Mouse (Mus musculus): ENCODE measurements around the gene Luc7l3. TPM values are rescaled to one million over a fixed set of nuclear protein-coding genes. Genes with fewer than 3 reads are reported as not detected.

The Luc7l3 gene
- 44.7 and 52.8 TPM in 2 replicates for polyA plus RNA-seq (2015; fragmentation: Nextera tagmentation; extraction: Ambion mirVana)

DNA sequence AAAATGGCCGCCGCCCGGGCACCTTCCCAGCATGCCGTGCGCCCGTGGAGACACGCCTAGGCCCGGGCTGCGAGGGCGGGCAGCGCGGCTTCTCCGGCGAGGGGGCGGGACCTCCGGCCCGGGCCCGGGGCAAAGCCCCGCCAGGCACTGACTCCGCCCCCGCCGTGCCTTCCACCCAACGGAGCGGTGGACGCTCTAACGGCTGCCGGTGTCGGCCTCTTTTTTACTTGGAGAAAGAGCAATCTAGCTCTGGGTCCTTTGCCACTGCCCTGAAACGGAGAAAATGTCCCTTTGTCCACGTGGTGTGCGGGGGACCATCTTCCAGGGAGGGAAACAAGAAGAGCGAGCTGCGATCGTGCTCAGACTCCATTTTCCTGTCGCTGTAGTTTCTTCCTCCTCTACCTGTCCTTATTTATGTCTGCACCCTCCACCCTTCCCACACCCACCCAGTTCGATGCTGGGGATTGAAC, at the start of gene Luc7l3:
Luc7l3 (minus strand) TSS at position 58 of the 470 bp plus-strand sequence.

DNA sequence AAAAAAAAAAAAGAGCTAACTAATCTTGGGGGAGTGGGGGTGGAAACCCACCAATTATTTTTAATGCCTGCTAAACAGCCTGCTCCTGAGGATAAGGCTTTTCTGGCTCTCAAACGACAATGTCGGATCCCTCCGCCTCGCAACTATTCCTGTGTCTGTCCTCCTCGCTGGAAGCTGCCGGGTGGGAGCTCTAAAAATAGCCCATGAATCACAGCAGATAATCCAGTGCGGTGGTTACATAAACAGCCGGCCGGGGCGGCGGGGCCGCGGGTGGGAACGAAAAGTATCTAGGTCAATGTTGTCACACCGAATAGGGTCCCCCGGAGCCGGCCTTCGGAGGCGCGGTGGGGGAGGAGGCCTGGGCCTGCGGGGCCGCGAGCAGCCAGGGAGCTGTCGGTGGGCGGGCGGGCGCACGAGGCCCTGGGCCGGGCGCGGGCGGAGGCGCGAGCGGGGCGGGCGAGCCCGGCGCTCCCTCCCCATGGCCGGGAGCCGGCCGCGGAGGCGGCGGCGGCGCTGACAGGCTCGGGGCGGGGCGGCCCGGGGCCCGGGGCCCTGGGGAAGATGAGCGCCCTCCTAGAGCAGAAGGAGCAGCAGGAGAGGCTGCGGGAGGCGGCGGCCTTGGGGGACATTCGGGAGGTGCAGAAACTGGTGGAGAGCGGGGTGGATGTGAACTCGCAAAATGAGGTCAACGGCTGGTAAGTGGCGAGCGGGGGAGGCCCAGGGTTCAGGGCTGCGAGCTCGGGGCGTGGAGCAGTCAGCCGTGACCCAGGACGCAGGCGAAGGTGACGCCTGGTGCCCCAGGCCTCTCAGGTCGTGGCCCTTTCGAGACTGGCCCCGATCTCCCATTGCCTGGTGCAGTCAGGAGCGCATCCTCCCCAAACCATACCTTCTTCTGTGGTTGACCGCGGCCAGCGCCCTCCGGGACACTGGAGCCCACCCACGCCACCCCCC, 6.2 kb upstream of the Luc7l3 start, which contains the start of gene Ankrd40:
Ankrd40 (plus strand) TSS at position 309 of the 951 bp plus-strand sequence.

DNA sequence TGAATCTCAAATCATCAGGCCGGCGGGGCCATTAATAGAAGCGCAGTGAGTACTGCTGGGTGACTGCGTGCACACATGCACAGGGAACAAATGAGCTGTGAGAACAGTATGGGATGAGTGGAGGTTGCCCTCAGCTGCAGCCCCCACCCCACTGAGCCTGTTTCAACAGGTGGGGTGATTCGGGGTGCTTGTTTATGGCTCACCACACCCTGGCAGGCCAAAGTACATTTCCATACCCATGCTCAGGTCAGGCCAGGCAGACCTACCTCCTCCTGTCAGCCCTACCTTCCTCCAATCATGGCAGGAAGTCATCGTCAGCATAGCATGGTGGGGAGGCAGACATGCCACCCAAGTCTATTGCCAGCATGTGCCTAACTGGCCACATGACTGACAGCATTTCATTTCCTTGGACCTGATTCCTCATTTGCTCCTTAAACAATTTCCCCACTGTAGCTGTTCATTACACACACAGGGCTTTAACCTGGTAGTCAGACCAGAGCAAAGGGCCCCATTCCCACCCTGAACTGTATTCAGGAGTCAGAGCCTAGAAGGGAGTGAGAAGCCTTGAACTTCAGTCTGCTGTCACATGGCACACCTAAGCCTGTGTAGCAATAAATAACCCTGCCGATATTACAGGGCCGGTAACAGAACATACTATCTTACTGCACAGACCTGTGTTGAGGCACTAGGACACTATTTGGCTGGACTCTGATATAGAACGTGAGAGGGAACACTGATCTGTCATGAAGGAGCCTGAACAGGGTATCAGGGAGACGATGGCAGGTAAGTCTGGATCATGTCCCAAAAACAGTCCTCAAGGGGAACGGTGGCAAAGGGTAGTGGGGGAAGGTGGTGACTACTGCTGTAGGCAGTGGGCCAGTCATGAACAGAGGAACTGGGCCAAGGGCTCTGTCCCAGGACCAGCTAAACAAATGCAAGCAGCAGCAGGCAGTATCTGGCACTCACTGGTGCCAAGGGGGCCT, 40.3 kb downstream of the Luc7l3 start, which contains the start of gene Gm21885:
Gm21885 (plus strand) TSS at position 675 of the 983 bp plus-strand sequence.

GRCm38 (mm10) chr11:94245955-94246788, 75.6 kb downstream of the Luc7l3 start, which contains the start of gene Wfikkn2:
Gene Wfikkn2 (minus strand): TSS chr11:94246005.

Other genes with a start within 250 kb of the Luc7l3 start
- gene Tob1, start 110.5 kb downstream of the Luc7l3 start, polyA plus RNA-seq (2015; fragmentation: Nextera tagmentation; extraction: Ambion mirVana) = 19.5 and 26.2 TPM in 2 replicates
- gene Wfikkn2, start 76.0 kb downstream of the Luc7l3 start, polyA plus RNA-seq (2015; fragmentation: Nextera tagmentation; extraction: Ambion mirVana) = 2.9 and 3.0 TPM in 2 replicates
- gene Gm21885, start 40.1 kb downstream of the Luc7l3 start, polyA plus RNA-seq (2015; fragmentation: Nextera tagmentation; extraction: Ambion mirVana) = not detected in 2 replicates
- gene Ankrd40, start 6.0 kb upstream of the Luc7l3 start, polyA plus RNA-seq (2015; fragmentation: Nextera tagmentation; extraction: Ambion mirVana) = 13.3 TPM in 2 replicates
- 36.0 and 41.3 TPM in 2 replicates for gene Abcc3, start 71.0 kb upstream of the Luc7l3 start, polyA plus RNA-seq (2015; fragmentation: Nextera tagmentation; extraction: Ambion mirVana)
- 2.3 and 2.5 TPM in 2 replicates for gene Cacna1g, start 152.2 kb upstream of the Luc7l3 start, polyA plus RNA-seq (2015; fragmentation: Nextera tagmentation; extraction: Ambion mirVana)
- 0.16 and 0.23 TPM in 2 replicates for gene Spata20, start 164.2 kb upstream of the Luc7l3 start, polyA plus RNA-seq (2015; fragmentation: Nextera tagmentation; extraction: Ambion mirVana)
- 18.2 and 22.5 TPM in 2 replicates for gene Epn3, start 178.0 kb upstream of the Luc7l3 start, polyA plus RNA-seq (2015; fragmentation: Nextera tagmentation; extraction: Ambion mirVana)
- gene Mycbpap, start 199.8 kb upstream of the Luc7l3 start, polyA plus RNA-seq (2015; fragmentation: Nextera tagmentation; extraction: Ambion mirVana) = 0.41 and 1.2 TPM in 2 replicates
- 2.2 and 3.3 TPM in 2 replicates for gene Rsad1, start 227.3 kb upstream of the Luc7l3 start, polyA plus RNA-seq (2015; fragmentation: Nextera tagmentation; extraction: Ambion mirVana)
- 0.58 and 0.79 TPM in 2 replicates for gene Chad, start 243.1 kb upstream of the Luc7l3 start, polyA plus RNA-seq (2015; fragmentation: Nextera tagmentation; extraction: Ambion mirVana)